Mouse (Mus musculus) heart, postnatal 0 days (tissue): Measurements from ENCODE around the gene Adarb1.
A peak's percentile ranks its signal among the peaks of the same experiment; 100 is the strongest.

Experiments
- CTCF ChIP-seq: IDR thresholded peaks from 2 replicates; pipeline ENCODE4 v1.5.1; 2016; ENCODE audit warnings: antibody characterized with exemption, control low read depth, low read depth
- EP300 ChIP-seq: IDR thresholded peaks from 2 replicates; pipeline ENCODE4 v1.6.1; 2016; ENCODE audit warnings: antibody characterized with exemption, low read depth

DNA sequence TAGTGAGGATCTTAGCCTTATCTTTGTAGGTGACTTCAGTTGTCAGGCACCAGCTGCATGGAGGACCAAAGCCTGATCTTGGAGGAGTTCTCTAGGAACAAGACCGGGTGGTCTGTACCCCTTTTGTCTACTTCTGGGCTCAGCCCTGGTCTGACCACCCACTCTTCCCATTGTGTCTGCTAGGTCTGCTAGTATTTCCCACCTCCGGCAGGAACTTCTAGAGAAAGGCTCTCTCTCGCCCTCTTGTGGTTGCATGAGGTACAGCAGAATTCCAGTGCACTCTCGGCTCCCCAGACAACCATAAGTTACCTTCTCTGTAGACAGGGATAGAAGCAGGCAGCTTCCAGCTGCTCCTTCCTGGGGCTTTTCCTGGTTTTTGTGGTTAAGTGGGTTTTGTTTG is 165.3 kb downstream of the Adarb1 start:
- TF ChIP-seq CTCF (peak; percentile 99), EP300 (no peak)
